In genomic region chr15:93661801-93662200, GRCm38 (mm10) we compare ENCODE assay signal across 19 mouse cellular contexts.
A peak's percentile ranks its signal among the peaks of the same experiment; 100 is the strongest.
DNase-seq lines count a peak whose midpoint lies in the region; ATAC-seq and TF ChIP-seq lines count a peak whose summit lies in the region.
"Had no signal": no experiment of that assay in that cellular context is flagged by ENCODE, and none has a peak within 500 bp of the region (broad histone marks: within the 10 kb centered on the region; RNA-seq: fewer than 3 reads in every experiment).

No protein-coding gene starts in this region.

- no peak overlapping the region for H3K27ac ChIP-seq in midbrain, embryonic 11.5 days (ENCODE audit: low read depth, low read length)
- no peak overlapping the region for H3K27ac ChIP-seq in midbrain, postnatal 0 days (ENCODE audit: low read depth, low read length)

- intact Hi-C loops in heart, postnatal 25 days (cut with DNase I): no loop called here

- DNase-seq in heart, adult 11 months: peak; percentile 52
- no peak for DNase-seq in heart, postnatal 25 days (ENCODE audit: low spot score)
- peak; percentile 51 for DNase-seq in midbrain, embryonic 11.5 days (ENCODE audit: low spot score, missing footprints)
- DNase-seq in midbrain, postnatal 0 days (ENCODE audit: low spot score): no peak
- DNase-seq: adrenal gland, adult 2 months; adrenal gland, adult 8-10 months; adrenal gland, postnatal 10 days; adrenal gland, postnatal 14 days; adrenal gland, postnatal 25 days; adrenal gland, postnatal 36 days; B cell, adult 2 months; cerebellum, adult 11 months; cerebellum, adult 11-12 months; cerebellum, adult 18-20 months had no signal

- no peak overlapping the region for H3K9ac ChIP-seq in midbrain, embryonic 11.5 days (ENCODE audit: low read length)
- no peak overlapping the region for H3K9ac ChIP-seq in midbrain, postnatal 0 days (replicated peaks; ENCODE audit: low read length, poor library complexity, severe bottlenecking)

- H3K36me3 ChIP-seq in midbrain, embryonic 11.5 days (ENCODE audit: control insufficient read depth, insufficient read depth, low read length): no peaks in the 10 kb centered on the region
- H3K36me3 ChIP-seq in midbrain, postnatal 0 days (ENCODE audit: insufficient read depth, low read length): no peaks in the 10 kb centered on the region
- H3K36me3 ChIP-seq: G1E had no signal

- no peak for TF ChIP-seq CTCF in midbrain, postnatal 0 days (IDR thresholded peaks at IDR 0.05)

- no peak for ATAC-seq in midbrain, embryonic 11.5 days (ENCODE audit: low FRiP score)
- ATAC-seq in midbrain, postnatal 0 days (ENCODE audit: low FRiP score): no peak
- ATAC-seq: activated CD4-positive, CD25-positive, alpha-beta regulatory T cell, adult 4 months; CD4-positive, CD25-positive, alpha-beta regulatory T cell, adult 4 months; Patski had no signal

- no peak overlapping the region for H3K4me2 ChIP-seq in midbrain, embryonic 11.5 days
- no peak overlapping the region for H3K4me2 ChIP-seq in midbrain, postnatal 0 days (ENCODE audit: low read depth, low read length, poor library complexity, severe bottlenecking)

- no peaks in the 10 kb centered on the region for H3K27me3 ChIP-seq in midbrain, embryonic 11.5 days (ENCODE audit: control insufficient read depth, insufficient read depth, low read length)
- H3K27me3 ChIP-seq in midbrain, postnatal 0 days (ENCODE audit: insufficient read depth, low read length): no peaks in the 10 kb centered on the region
- H3K27me3 ChIP-seq: CH12.LX, Patski had no signal

- 88% methylated on average over 2 of the region's 2 CpGs for WGBS in midbrain, embryonic 11.5 days
- 96% methylated on average over 2 of the region's 2 CpGs for WGBS in midbrain, postnatal 0 days

- H3K4me3 ChIP-seq in midbrain, embryonic 11.5 days (ENCODE audit: low read depth, low read length): no peak overlapping the region
- H3K4me3 ChIP-seq in midbrain, postnatal 0 days (ENCODE audit: low read depth, low read length): no peak overlapping the region

- no peaks in the 10 kb centered on the region for H3K4me1 ChIP-seq in midbrain, embryonic 11.5 days (ENCODE audit: control insufficient read depth, insufficient read depth, low read length)
- no peaks in the 10 kb centered on the region for H3K4me1 ChIP-seq in midbrain, postnatal 0 days (ENCODE audit: insufficient read depth, low read length)

- no peaks in the 10 kb centered on the region for H3K9me3 ChIP-seq in midbrain, embryonic 11.5 days (ENCODE audit: control insufficient read depth, low read length)
- H3K9me3 ChIP-seq in midbrain, postnatal 0 days (ENCODE audit: low read length): no peaks in the 10 kb centered on the region

Comparison
In these comparisons a context has a peak if more than half of its experiments do, and no peak if none do; other contexts are left out.
1. DNase-seq: peak in heart, adult 11 months (single experiment) and midbrain, embryonic 11.5 days (single experiment); none in heart, postnatal 25 days (single experiment) and midbrain, postnatal 0 days (single experiment).